Comparison of ENCODE assay signal across 9 mouse cellular contexts in the genomic region with DNA sequence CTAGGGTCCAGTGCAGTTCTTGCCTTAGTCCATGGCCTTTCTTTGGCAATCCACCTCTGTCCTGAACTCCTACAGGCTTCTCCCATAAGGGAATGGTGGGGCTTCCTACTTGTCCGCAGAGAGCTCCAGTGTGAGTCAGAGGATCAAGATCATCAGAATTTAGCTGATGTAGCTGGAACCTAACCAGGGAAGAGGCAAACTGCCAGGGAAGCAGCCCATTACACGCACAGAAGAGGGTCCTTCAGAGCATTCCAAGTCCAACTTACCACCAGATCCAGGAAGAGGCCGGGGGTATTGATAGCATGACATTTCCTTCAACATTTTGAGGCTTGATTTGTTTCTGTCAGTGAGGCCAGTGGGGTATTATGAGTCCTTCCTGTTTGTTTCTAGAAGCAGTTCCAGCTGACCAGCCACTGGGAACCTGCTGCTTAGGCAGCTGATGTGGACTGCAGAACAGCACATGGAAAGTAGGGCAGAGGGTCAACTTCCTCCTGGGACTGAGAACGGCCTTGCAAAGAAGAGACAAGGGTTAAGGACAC. TPM values are rescaled to one million over a fixed set of nuclear protein-coding genes. Genes with fewer than 3 reads are reported as not detected.
A peak's percentile ranks its signal among the peaks of the same experiment; 100 is the strongest.
DNase-seq lines count a peak whose midpoint lies in the region; ATAC-seq and TF ChIP-seq lines count a peak whose summit lies in the region.
"Had no signal": no experiment of that assay in that cellular context is flagged by ENCODE, and none has a peak within 500 bp of the region (broad histone marks: within the 10 kb centered on the region; RNA-seq: fewer than 3 reads in every experiment).

No protein-coding gene starts in this region.

- no peaks in the 10 kb centered on the region for H3K27me3 ChIP-seq in kidney, postnatal 0 days (ENCODE audit: insufficient read depth, low read length)

- 28% methylated on average over 4 of the region's 4 CpGs for WGBS in kidney, postnatal 0 days
- WGBS in macrophage (ENCODE audit: missing documents): 43% methylated on average over 4 of the region's 4 CpGs

- peak; percentile 96 for ATAC-seq in kidney, postnatal 0 days (replicated peaks; ENCODE audit: low FRiP score, low read depth)

- DNase-seq in gastrocnemius, adult 2 months: no peak
- DNase-seq in gastrocnemius, postnatal 25 days: no peak
- peak; percentile 85 for DNase-seq in adipocyte (ENCODE audit: low spot score)
- peak; percentile 59 for DNase-seq in kidney, postnatal 0 days (ENCODE audit: low spot score)
- DNase-seq in frontal cortex, adult 2 months (ENCODE audit: extremely low spot score in 1 of 2, low spot score in 1 of 2): no peak
- no peak for DNase-seq in natural killer cell, adult 2 months (ENCODE audit: low spot score in 2 of 2)
- no peak for DNase-seq in ovary, postnatal 10 days (ENCODE audit: low spot score)
- DNase-seq: right cerebral cortex, postnatal 25 days had no signal

- peak overlapping the region; percentile 43; the same call in 1 of the 2 replicates for H3K27ac ChIP-seq in gastrocnemius, adult 2 months
- peak overlapping the region; percentile 81 for H3K27ac ChIP-seq in kidney, postnatal 0 days
- peak overlapping the region; percentile 72 for H3K27ac ChIP-seq in macrophage

- no peak overlapping the region for H3K4me2 ChIP-seq in kidney, postnatal 0 days (ENCODE audit: low read length)

- intact Hi-C loops in gastrocnemius, adult 2 months (cut with DNase I): no loop called here

- no peak for TF ChIP-seq CTCF in gastrocnemius, adult 2 months (IDR thresholded peaks at IDR 0.05)
- TF ChIP-seq CTCF in kidney, postnatal 0 days (IDR thresholded peaks at IDR 0.05; ENCODE audit: low read depth): no peak

- 0 out of 2 replicates have a peak, but pooled peaks cover 3% of the 10 kb centered on the region for H3K4me1 ChIP-seq in kidney, postnatal 0 days (replicated peaks; ENCODE audit: insufficient read depth, low read length)

- no peaks in the 10 kb centered on the region for H3K36me3 ChIP-seq in kidney, postnatal 0 days (ENCODE audit: insufficient read depth, low read length)
- H3K36me3 ChIP-seq in macrophage (ENCODE audit: inconsistent target): no peaks in the 10 kb centered on the region

- no peaks in the 10 kb centered on the region for H3K79me2 ChIP-seq in macrophage (ENCODE audit: inconsistent target)

- no peaks in the 10 kb centered on the region for H3K9me3 ChIP-seq in kidney, postnatal 0 days (replicated peaks; ENCODE audit: low read length)

- H3K4me3 ChIP-seq in gastrocnemius, adult 2 months: no peak overlapping the region
- H3K4me3 ChIP-seq in kidney, postnatal 0 days (replicated peaks; ENCODE audit: low read depth, low read length): no peak overlapping the region
- H3K4me3 ChIP-seq in macrophage (ENCODE audit: inconsistent target): no peak overlapping the region

- H3K9ac ChIP-seq in kidney, postnatal 0 days (ENCODE audit: low read depth, low read length): no peak overlapping the region

RNA-seq across cellular contexts. Expression of a gene that starts 11.7 kb away (rescaled TPM):
- 1 to 10 TPM; 5.4 to 5.8 TPM for total RNA-seq in gastrocnemius, adult 2 months (2021)
- 1 to 10 TPM; 4.7 to 4.9 TPM for total RNA-seq in gastrocnemius, postnatal 25 days (2021)
- 11.2 and 11.5 TPM in 2 replicates for polyA plus RNA-seq in kidney, postnatal 0 days (2015; fragmentation: Nextera tagmentation; extraction: Ambion mirVana)
- total RNA-seq in macrophage (2018; cell fraction: chromatin; rRNA removed): 100 to 1,000 TPM in 3 of 26 experiments, 10 to 100 TPM in 23; 22.7 to 135 (median 65.9) TPM
- 10 to 100 TPM in 7 of 26 experiments, 1 to 10 TPM in 19; 3.7 to 14.8 (median 8.5) TPM for total RNA-seq in macrophage (2018; cell fraction: cytosol; rRNA removed)
- total RNA-seq in macrophage (2018; cell fraction: nucleus; rRNA removed): 10 to 100 TPM; 16.2 to 80.4 (median 35.5) TPM
- 5.4 to 7.2 TPM (median 6.6 TPM) in 3 replicates for polyA plus RNA-seq in macrophage (2018)
- polyA plus RNA-seq in frontal cortex, adult 2 months (2012; rRNA removed): 19.7 and 20.1 TPM in 2 replicates

Comparison
In these comparisons a context has a peak if more than half of its experiments do, and no peak if none do; other contexts are left out.
1. DNase-seq: peak in adipocyte (single experiment) and kidney, postnatal 0 days (single experiment); none in gastrocnemius, adult 2 months (single experiment), gastrocnemius, postnatal 25 days (single experiment), frontal cortex, adult 2 months (0 of 2), natural killer cell, adult 2 months (0 of 2) and ovary, postnatal 10 days (single experiment).
2. Peak in every context shown above with its lines, with median percentiles within 50 percentile points of each other: H3K27ac ChIP-seq.